Mouse (Mus musculus) hindbrain, postnatal 0 days (tissue): ENCODE measurements at regions not wholly inside any gene's neighbourhood (a gene's known extent, or its start where the extent isn't known, plus 50 kb on each side); places are given as distances from the start of the nearest gene placed in this dataset.

Source experiments
- ATAC-seq: fragments of 200-750 bp; cut with Nextera tagmentation; 2 replicates; pipeline ENCODE4 v1.8.0; 2017; ENCODE audit warnings: mild to moderate bottlenecking, moderate TSS enrichment, moderate library complexity
- DNase-seq: peaks from one replicate; pipeline ENCODE4 v3.0.0-alpha.2; 2015; ENCODE audit warnings: low spot score
- H3K27ac ChIP-seq: fragments of 300-500 bp; sonication (generic); 2 replicates; pipeline ENCODE4 v1.5.1; 2014; ENCODE audit warnings: mild to moderate bottlenecking
- H3K27me3 ChIP-seq: fragments of 300-500 bp; sonication (generic); 2 replicates; pipeline ENCODE4 v1.6.1; 2014; ENCODE audit warnings: low read length, mixed read lengths; ENCODE audit not compliant: insufficient read depth
- H3K36me3 ChIP-seq: fragments of 300-500 bp; sonication (generic); 2 replicates; pipeline ENCODE4 v1.6.1; 2014; ENCODE audit warnings: low read length, mixed read lengths; ENCODE audit not compliant: insufficient read depth
- H3K4me1 ChIP-seq: fragments of 300-500 bp; sonication (generic); 2 replicates; pipeline ENCODE4 v1.6.1; 2014; ENCODE audit warnings: antibody characterized with exemption, low read length, mixed read lengths; ENCODE audit not compliant: insufficient read depth
- H3K4me2 ChIP-seq: fragments of 300-500 bp; sonication (generic); 2 replicates; pipeline ENCODE4 v1.6.1; 2014; ENCODE audit warnings: low read depth, mild to moderate bottlenecking, low read length, moderate library complexity, mixed read lengths
- H3K4me3 ChIP-seq: fragments of 300-500 bp; sonication (generic); 2 replicates; pipeline ENCODE4 v1.5.1; 2014; ENCODE audit warnings: low read length
- H3K9ac ChIP-seq: fragments of 300-500 bp; sonication (generic); replicated peaks from 2 replicates; pipeline ENCODE4 v1.6.1; 2014; ENCODE audit warnings: mild to moderate bottlenecking, low read length, moderate library complexity, mixed read lengths
- H3K9me3 ChIP-seq: fragments of 300-500 bp; sonication (generic); 2 replicates; pipeline ENCODE4 v1.6.1; 2016; ENCODE audit warnings: low read length, mixed read lengths
- CTCF ChIP-seq: IDR thresholded peaks from 2 replicates; pipeline ENCODE4 v1.5.1; 2016; ENCODE audit warnings: antibody characterized with exemption, control low read depth, low read depth
- WGBS: fragments of 180-500 bp; shearing (Covaris S2); extraction: QIAGEN DNeasy Blood & Tissue Kit; methylation state at CpG from one replicate; pipeline ENCODE4 v1.1.7; 2014; 5-methylcytosine and 5-hydroxymethylcytosine counted together

GRCm38 (mm10) chr6:44793348-44793747 is 265.8 kb upstream of the Cntnap2 start:
- no peak overlapping the region for H3K9ac ChIP-seq
- H3K4me1 ChIP-seq = no peaks in the 10 kb centered on the region
- H3K4me3 ChIP-seq = no peak overlapping the region
- no peaks in the 10 kb centered on the region for H3K36me3 ChIP-seq
- no peaks in the 10 kb centered on the region for H3K27me3 ChIP-seq
- no peaks in the 10 kb centered on the region for H3K9me3 ChIP-seq
- H3K4me2 ChIP-seq = no peak overlapping the region
- no peak for ATAC-seq
- no peak for TF ChIP-seq CTCF
- no peak overlapping the region for H3K27ac ChIP-seq
- DNase-seq = no peak

GRCm38 (mm10) chr6:44815362-44815761 is 243.8 kb upstream of the Cntnap2 start:
- H3K9ac ChIP-seq = no peak overlapping the region
- no peak overlapping the region for H3K4me3 ChIP-seq
- DNase-seq = no peak

GRCm38 (mm10) chr6:44844177-44844576 is 215.0 kb upstream of the Cntnap2 start:
- no peaks in the 10 kb centered on the region for H3K27me3 ChIP-seq
- H3K4me2 ChIP-seq = no peak overlapping the region
- no peaks in the 10 kb centered on the region for H3K9me3 ChIP-seq
- ATAC-seq = no peak
- H3K9ac ChIP-seq = no peak overlapping the region
- H3K4me1 ChIP-seq = no peaks in the 10 kb centered on the region
- no peaks in the 10 kb centered on the region for H3K36me3 ChIP-seq
- no peak for TF ChIP-seq CTCF
- no peak for DNase-seq
- WGBS = 87% methylated on average over 2 of the region's 2 CpGs
- H3K4me3 ChIP-seq = no peak overlapping the region
- H3K27ac ChIP-seq = no peak overlapping the region

More at GRCm38 (mm10) chr6:44815362-44815761, 243.8 kb upstream of the Cntnap2 start:
- no peak for TF ChIP-seq CTCF
- no peaks in the 10 kb centered on the region for H3K36me3 ChIP-seq
- H3K9me3 ChIP-seq = no peaks in the 10 kb centered on the region
- no peaks in the 10 kb centered on the region for H3K4me1 ChIP-seq
- no peak for ATAC-seq
- no peak overlapping the region for H3K27ac ChIP-seq
- no peaks in the 10 kb centered on the region for H3K27me3 ChIP-seq
- no peak overlapping the region for H3K4me2 ChIP-seq

- H3K4me3 ChIP-seq = no peak overlapping the region
- H3K36me3 ChIP-seq = no peaks in the 10 kb centered on the region
- H3K4me2 ChIP-seq = no peak overlapping the region
- no peak for TF ChIP-seq CTCF
- WGBS = 93% methylated on average over 1 of the region's 1 CpGs
- no peaks in the 10 kb centered on the region for H3K4me1 ChIP-seq
- no peaks in the 10 kb centered on the region for H3K27me3 ChIP-seq
- DNase-seq (no peak), ATAC-seq (no peak)
- H3K27ac ChIP-seq = no peak overlapping the region
- H3K9ac ChIP-seq = no peak overlapping the region
- no peaks in the 10 kb centered on the region for H3K9me3 ChIP-seq
Measured at GRCm38 (mm10) chr6:44849477-44849876, 209.7 kb upstream of the Cntnap2 start.

- no peak overlapping the region for H3K4me3 ChIP-seq
- no peaks in the 10 kb centered on the region for H3K27me3 ChIP-seq
- no peaks in the 10 kb centered on the region for H3K36me3 ChIP-seq
- 73% methylated on average over 4 of the region's 4 CpGs for WGBS
- ATAC-seq (no peak), DNase-seq (peak; percentile 22)
- no peaks in the 10 kb centered on the region for H3K9me3 ChIP-seq
- no peak overlapping the region for H3K9ac ChIP-seq
- no peak overlapping the region for H3K4me2 ChIP-seq
- no peak overlapping the region for H3K27ac ChIP-seq
- no peak for TF ChIP-seq CTCF
- no peaks in the 10 kb centered on the region for H3K4me1 ChIP-seq
Measured at GRCm38 (mm10) chr6:44850829-44851228, 208.3 kb upstream of the Cntnap2 start.

GRCm38 (mm10) chr6:44900249-44900648 is 158.9 kb upstream of the Cntnap2 start:
- Histone ChIP-seq H3K27me3 (no peaks in the 10 kb centered on the region), H3K4me1 (no peaks in the 10 kb centered on the region), H3K4me3 (no peak overlapping the region), H3K27ac (no peak overlapping the region), H3K9ac (no peak overlapping the region), H3K4me2 (no peak overlapping the region), H3K36me3 (no peaks in the 10 kb centered on the region), H3K9me3 (no peaks in the 10 kb centered on the region)
- WGBS = 78% methylated on average over 2 of the region's 2 CpGs
- no peak for TF ChIP-seq CTCF
- DNase-seq (no peak), ATAC-seq (no peak)
